Mouse (Mus musculus) naive thymus-derived CD4-positive, alpha-beta T cell, adult 2 months (primary cell): ENCODE data around the gene Sncg.

Source experiments
- DNase-seq: peaks from one replicate; pipeline ENCODE4 v3.0.0-alpha.2; 2011; ENCODE audit warnings: low read depth

Sncg gene

GRCm38 (mm10) chr14:34343078-34343477 lies 31.5 kb downstream of the Sncg start:
- no peak for DNase-seq

- DNase-seq = no peak
Observed at GRCm38 (mm10) chr14:34341993-34342392, 32.6 kb downstream of the Sncg start.

- DNase-seq = no peak
Observed at GRCm38 (mm10) chr14:34339446-34339845, 35.1 kb downstream of the Sncg start.

- no peak for DNase-seq
Observed at GRCm38 (mm10) chr14:34332476-34332875, 42.1 kb downstream of the Sncg start.

- DNase-seq = no peak
Observed at GRCm38 (mm10) chr14:34331886-34332285, 42.7 kb downstream of the Sncg start.

- DNase-seq = no peak
Observed at GRCm38 (mm10) chr14:34330657-34331158, 43.9 kb downstream of the Sncg start.

- DNase-seq = no peak
Observed at GRCm38 (mm10) chr14:34327618-34328017, 47.0 kb downstream of the Sncg start.

GRCm38 (mm10) chr14:34326606-34327005 lies 48.0 kb downstream of the Sncg start:
- no peak for DNase-seq

GRCm38 (mm10) chr14:34323576-34324085 lies 51.0 kb downstream of the Sncg start:
- no peak for DNase-seq
